In genomic region chr8:47354523-47355168, GRCm38 (mm10) we compare ENCODE assay signal across 9 mouse cellular contexts.
DNase-seq lines count a peak whose midpoint lies in the region; ATAC-seq lines count a peak whose summit lies in the region.
"Had no signal": no experiment of that assay in that cellular context is flagged by ENCODE, and none has a peak within 500 bp of the region (broad histone marks: within the 10 kb centered on the region; RNA-seq: fewer than 3 reads in every experiment).

No protein-coding gene starts in this region.

- H3K27me3 ChIP-seq in heart, embryonic 13.5 days (replicated peaks): peaks cover 54% of the 10 kb centered on the region
- peaks cover 40% of the 10 kb centered on the region for H3K27me3 ChIP-seq in heart, embryonic 12.5 days (replicated peaks)
- no peaks in the 10 kb centered on the region for H3K27me3 ChIP-seq in forebrain, embryonic 14.5 days (replicated peaks; ENCODE audit: control insufficient read depth, insufficient read depth, low read length)

- H3K9me3 ChIP-seq in heart, embryonic 13.5 days: no peaks in the 10 kb centered on the region
- H3K9me3 ChIP-seq in heart, embryonic 12.5 days (replicated peaks): no peaks in the 10 kb centered on the region
- no peaks in the 10 kb centered on the region for H3K9me3 ChIP-seq in forebrain, embryonic 14.5 days (replicated peaks; ENCODE audit: control insufficient read depth, low read length)

- H3K36me3 ChIP-seq in heart, embryonic 13.5 days: no peaks in the 10 kb centered on the region
- no peaks in the 10 kb centered on the region for H3K36me3 ChIP-seq in heart, embryonic 12.5 days
- H3K36me3 ChIP-seq in forebrain, embryonic 14.5 days (ENCODE audit: control insufficient read depth, insufficient read depth, low read length): no peaks in the 10 kb centered on the region

- no peak overlapping the region for H3K9ac ChIP-seq in heart, embryonic 13.5 days
- no peak overlapping the region for H3K9ac ChIP-seq in heart, embryonic 12.5 days
- no peak overlapping the region for H3K9ac ChIP-seq in forebrain, embryonic 14.5 days (ENCODE audit: low read length)

- no peak overlapping the region for H3K4me3 ChIP-seq in heart, embryonic 13.5 days
- H3K4me3 ChIP-seq in heart, embryonic 12.5 days: no peak overlapping the region
- H3K4me3 ChIP-seq in forebrain, embryonic 14.5 days (ENCODE audit: low read depth, low read length): no peak overlapping the region

- no peak overlapping the region for H3K4me2 ChIP-seq in heart, embryonic 13.5 days
- no peak overlapping the region for H3K4me2 ChIP-seq in heart, embryonic 12.5 days
- H3K4me2 ChIP-seq in forebrain, embryonic 14.5 days (ENCODE audit: low read length): no peak overlapping the region

- WGBS in heart, embryonic 13.5 days: 51% methylated on average over 12 of the region's 12 CpGs
- 59% methylated on average over 12 of the region's 12 CpGs for WGBS in heart, embryonic 12.5 days
- 39% methylated on average over 12 of the region's 12 CpGs for WGBS in forebrain, embryonic 14.5 days

- ATAC-seq in heart, embryonic 13.5 days (ENCODE audit: extremely low read depth, insufficient number of reproducible peaks, low FRiP score, low TSS enrichment): no peak
- ATAC-seq in heart, embryonic 12.5 days (ENCODE audit: insufficient number of reproducible peaks, low FRiP score): no peak
- ATAC-seq in forebrain, embryonic 14.5 days: peak; percentile 47
- ATAC-seq in granulocyte monocyte progenitor cell, adult 5-6 weeks (replicated peaks; ENCODE audit: poor library complexity, severe bottlenecking): no peak
- ATAC-seq in monocyte, adult 5-6 weeks (replicated peaks; ENCODE audit: insufficient number of reproducible peaks, low FRiP score, low TSS enrichment, poor library complexity, severe bottlenecking): no peak

- H3K27ac ChIP-seq in heart, embryonic 13.5 days (replicated peaks): peak overlapping the region; percentile 42; the same call in 1 of the 2 replicates
- no peak overlapping the region for H3K27ac ChIP-seq in heart, embryonic 12.5 days (ENCODE audit: poor library complexity, severe bottlenecking)
- peak overlapping the region; percentile 70; the same call in 1 of the 2 replicates for H3K27ac ChIP-seq in forebrain, embryonic 14.5 days (ENCODE audit: low read depth, low read length)

- DNase-seq in MN1 (ENCODE audit: low spot score): peak; percentile 48
- peak; percentile 79 for DNase-seq in forebrain, embryonic 14.5 days (ENCODE audit: low spot score)
- DNase-seq in kidney, postnatal 4 days: peak; percentile 73 to 81
- DNase-seq in layer of hippocampus, adult 8-10 months (ENCODE audit: low spot score in 2 of 2): no peak
- DNase-seq: retina, postnatal 1 day had no signal

- peaks cover 33% of the 10 kb centered on the region for H3K4me1 ChIP-seq in heart, embryonic 13.5 days
- peaks cover 24% of the 10 kb centered on the region for H3K4me1 ChIP-seq in heart, embryonic 12.5 days (replicated peaks)
- H3K4me1 ChIP-seq in forebrain, embryonic 14.5 days (ENCODE audit: control insufficient read depth, insufficient read depth, low read length): peaks cover 14% of the 10 kb centered on the region

Comparison
In these comparisons a context has a peak if more than half of its experiments do, and no peak if none do; other contexts are left out.
1. DNase-seq: peak in MN1 (single experiment), forebrain, embryonic 14.5 days (single experiment) and kidney, postnatal 4 days (2 of 2); none in layer of hippocampus, adult 8-10 months (0 of 2).